Mouse (Mus musculus): ENCODE data around the gene Arl6ip1. TPM values are rescaled to one million over a fixed set of nuclear protein-coding genes. Genes with fewer than 3 reads are reported as not detected.
A peak's percentile ranks its signal among the peaks of the same experiment; 100 is the strongest.

The Arl6ip1 gene
- polyA plus RNA-seq, 2 experiments from 2014 or later, result 451 to 533 TPM

DNA sequence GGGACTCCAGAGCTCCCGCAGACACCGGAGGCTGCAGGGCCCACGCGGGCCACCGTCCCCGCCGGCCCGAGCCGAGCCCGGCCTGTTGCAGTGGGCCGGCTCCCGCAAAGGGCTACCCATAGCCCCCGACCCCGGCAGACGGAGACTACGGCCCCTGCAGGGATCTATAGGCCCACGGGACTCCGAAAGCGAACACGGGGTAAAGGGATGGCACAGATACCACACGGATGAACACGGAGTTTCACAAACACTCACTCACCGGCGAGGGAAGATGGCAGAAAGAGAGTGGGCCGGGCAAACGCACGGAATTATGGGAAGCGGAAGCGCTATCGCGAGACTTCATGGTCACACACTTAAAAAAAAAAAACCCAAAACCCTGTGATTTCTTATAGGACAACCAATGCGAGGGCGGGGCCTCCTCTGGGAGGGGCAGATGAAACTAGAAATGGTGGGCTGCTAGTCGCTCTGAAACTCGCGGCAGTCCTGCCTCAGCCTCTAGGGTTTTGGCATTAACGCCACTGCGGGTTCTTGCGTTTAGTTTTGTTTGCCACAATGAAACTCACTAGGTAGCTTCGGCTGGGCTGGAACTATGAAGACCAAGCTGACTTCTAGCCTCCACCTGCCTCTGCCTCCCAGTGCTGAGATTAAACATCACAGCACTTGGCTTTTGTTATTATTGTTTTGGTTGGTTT lies 13.4 kb downstream of the Arl6ip1 start, which contains the start of gene Rps15a:
Gene Rps15a (minus strand): TSS at position 312 of the 692 bp plus-strand sequence.
- peak; percentile 73 for ATAC-seq

DNA sequence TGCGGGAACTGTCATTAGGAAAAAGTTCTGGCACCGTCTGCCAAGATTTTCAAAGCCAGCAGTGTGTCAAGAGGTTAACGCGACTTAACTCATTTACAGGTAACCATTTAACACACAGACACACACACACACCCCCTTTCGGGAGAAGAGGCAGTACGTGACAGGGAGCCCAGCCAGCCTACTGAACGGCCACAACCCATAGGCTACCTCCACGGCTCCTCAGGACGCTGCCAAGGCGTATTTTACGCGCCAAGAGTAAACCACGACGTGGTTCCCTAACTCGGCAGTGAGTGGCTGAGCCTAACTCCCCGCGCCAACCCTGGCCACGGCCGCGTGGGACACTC lies 14.0 kb downstream of the Arl6ip1 start:
- ATAC-seq, result no peak

DNA sequence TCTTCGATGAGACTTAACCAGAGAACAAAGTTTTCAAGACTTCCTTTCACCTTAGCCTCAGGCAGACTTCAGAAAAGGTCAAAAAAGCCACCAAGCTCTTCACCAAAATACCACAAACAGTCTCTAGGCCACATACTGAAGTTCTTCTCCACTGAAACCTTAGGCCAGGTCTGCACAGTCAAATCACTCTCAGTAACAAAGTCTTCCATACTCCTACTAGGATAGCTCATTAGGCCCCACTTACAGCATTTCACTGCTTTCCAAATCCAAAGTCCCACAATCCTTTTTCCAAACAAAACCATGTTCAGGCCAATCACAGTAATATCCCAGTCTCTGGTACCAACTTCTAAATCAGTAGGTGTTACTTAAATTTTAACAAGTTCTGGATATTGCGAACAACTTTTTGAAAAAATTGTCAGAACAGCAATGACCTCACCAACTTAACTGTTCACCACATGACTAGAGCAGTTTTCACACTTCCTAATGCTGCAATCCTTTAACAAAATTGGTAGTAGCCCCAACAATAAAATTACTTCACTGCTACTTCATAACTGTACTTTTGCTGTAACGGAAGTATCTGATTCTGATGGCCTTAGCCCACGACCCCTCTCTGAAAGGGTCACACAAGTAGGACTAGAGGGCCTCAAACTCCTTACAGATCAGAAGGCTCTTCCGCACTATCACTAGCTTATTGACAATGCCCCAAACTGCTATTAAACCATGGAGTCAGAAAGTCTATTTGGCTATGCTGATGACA lies 15.7 kb downstream of the Arl6ip1 start:
- ATAC-seq, result no peak

DNA sequence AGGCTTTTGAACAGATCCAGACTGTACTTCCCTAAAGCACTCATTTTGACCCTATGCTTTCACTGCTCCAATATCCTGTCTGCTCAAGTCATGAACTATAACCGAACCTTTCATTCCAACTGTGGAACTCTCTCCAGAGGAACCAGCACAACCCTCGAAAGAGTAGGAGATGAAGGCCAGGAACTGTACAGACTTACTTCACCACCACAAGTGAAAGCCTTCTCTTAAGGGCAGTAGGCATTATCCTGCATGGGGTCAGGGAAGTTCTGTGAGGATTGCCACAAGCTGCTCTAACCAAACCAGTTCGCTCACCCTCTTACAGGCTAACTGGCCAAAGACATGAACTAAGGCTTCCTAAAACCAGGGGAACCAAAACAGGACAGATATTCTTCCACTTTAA lies 18.3 kb downstream of the Arl6ip1 start:
- no peak for ATAC-seq

DNA sequence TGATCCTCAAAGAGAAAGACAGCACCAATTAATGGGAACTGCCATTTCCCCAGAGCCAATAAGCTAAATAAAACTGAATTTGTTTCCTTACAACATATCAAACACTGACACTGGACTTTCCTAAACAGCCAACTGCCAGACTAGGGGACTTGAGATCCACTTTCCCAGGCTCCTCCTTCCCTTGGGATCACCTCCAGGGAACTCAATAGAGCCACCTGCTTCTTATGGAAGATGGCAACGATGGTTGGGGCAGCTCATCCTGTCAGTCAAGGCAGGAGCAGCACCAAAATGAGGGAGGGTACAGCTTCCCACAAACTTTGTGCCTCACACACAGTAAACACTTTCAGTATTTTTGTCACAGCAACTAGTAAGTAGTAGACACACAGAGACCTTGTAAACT lies 21.8 kb downstream of the Arl6ip1 start:
- ATAC-seq, result no peak

DNA sequence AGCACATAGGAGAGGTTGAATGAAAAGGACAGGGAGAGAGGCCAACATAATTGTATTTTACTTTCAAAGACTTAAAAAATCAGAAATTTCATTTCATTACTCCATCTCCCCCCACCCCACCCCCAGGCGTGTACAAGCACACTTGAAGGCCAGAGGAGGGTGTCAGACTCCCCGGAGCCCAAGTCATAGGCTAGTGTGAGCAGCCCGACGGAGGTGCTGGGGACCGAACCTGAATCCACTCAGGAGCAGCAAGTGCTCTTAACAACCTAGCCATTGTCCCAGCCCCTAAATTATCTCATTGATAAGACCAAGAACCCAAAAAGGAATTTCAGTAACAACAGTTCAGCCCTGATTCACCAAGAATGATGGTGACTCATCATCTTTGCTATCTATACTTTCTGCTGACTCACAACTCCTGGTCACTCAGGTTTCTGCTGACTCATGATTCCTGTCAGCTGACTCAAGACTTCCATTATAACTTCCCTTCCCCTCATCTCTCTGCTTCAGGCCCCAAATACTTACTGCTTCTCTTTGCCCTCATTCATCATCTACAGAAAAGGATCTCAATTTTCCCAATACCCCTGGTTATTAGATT lies 24.9 kb downstream of the Arl6ip1 start:
- no peak for ATAC-seq

DNA sequence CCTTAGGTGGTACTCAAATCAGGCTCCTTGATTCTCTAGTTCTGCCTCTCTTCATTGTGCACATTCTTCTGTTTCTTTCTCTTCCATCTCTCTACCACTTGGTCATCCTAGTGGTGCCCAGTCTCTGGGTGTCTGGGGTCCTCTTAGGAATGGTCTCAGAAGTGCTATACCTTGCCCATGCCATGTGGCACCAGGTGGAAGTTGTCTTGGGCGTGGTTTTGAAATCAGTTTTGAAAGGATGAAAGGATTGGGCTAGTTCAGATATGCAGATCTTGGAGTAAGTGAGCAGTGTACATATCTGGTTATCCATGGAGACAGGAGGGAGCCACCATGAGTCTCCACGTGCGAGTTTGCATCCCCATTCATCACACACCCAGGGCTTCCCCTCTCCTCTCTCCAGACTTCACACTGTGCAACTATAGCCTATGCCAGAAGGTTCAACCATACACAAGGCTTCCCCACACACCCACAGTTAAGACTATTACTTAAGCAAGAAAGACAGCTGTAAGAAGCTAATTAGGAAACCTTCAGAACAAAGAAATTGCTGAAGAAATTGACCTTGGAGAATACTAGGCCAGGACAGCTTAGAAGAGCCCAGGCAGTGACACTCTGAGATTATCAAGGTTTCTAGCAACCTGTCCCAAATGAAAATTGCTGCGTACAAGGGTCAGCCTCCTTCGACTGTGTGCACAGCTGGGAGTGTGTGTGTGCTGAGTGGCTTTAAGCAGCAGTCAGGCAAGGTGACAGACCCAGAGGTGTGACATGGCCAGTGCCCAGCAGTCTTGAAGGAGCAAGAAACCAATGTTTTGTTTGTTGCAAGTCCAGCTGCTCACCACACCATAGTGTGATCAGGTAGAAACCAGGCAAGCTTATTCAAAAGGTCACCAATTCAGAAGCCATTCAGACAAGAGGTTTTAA lies 25.7 kb downstream of the Arl6ip1 start:
- no peak for ATAC-seq

DNA sequence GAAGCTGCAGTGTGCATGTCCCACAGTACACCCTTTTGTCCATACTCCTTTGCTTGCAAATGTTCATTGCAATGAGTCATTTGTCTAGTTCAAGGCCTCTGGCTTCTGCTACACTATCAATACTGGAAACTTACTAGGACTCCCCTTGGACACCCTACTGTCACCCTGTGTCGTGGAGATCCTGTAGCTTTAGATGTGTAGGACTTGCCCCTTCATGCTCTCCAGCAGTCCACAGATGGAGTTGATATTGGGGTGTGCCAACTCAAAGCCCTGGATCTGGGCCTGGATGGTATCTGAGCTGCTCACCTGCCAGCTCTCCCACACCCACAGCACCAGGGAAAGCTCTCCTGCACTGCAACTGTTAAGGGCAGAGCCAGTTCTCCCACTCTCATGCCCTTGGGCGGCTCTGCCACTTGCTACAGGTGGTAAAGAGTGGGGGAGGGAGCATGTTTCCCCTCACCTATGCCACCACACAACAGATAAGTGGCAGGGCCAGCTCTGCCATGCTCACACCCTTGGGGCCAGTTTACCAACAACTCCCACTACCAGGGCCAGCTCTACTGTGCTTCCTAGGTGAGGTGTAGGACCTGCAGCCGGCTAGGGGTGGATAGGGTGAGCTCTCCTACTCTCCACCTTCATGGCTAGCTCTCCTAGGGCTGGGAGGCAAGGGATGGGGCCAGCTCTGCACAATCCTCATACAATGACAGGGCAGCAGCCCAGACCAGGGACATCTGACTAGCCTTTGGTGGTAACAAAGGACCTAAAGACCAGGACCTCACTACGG lies 26.6 kb downstream of the Arl6ip1 start:
- peak; percentile 19 for ATAC-seq

DNA sequence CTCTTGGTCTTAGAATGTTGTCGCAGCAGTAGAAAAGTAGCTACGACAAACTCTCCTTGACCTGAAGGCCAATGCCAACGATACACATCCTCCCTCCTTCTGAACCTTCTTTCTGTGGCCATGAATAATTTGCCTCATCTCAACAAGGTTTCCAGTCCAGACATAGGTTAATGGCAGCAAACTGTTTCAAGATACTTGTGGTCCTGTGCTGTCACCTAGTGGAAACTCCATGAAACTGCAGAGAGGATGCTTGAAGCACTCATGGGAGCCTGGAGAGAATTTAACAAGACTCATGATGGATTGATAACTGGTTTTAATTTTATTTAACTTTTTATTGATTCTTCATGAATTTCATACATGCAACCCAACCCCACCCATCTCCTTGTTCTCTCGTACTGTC lies 27.2 kb downstream of the Arl6ip1 start:
- ATAC-seq, result peak; percentile 67

DNA sequence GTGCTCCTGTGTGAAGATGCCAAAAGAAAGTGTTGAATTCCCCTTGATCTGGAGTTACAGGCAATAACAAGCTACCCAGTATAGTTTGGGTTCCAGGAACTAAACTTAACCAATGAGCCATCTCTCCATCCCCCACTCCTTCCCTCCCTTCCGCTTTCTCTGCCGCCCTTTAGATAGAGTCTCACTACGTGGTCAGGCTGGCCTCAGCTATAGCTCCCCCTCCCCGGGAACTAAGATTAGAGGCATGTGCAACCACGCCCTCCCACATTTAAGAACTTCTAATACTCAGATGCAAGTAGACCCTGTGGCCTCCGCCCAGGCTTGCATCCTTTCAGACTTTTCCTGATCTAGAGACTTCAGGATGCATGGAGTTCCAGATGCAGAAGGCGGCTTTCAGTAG lies 31.8 kb downstream of the Arl6ip1 start:
- ATAC-seq, result no peak

DNA sequence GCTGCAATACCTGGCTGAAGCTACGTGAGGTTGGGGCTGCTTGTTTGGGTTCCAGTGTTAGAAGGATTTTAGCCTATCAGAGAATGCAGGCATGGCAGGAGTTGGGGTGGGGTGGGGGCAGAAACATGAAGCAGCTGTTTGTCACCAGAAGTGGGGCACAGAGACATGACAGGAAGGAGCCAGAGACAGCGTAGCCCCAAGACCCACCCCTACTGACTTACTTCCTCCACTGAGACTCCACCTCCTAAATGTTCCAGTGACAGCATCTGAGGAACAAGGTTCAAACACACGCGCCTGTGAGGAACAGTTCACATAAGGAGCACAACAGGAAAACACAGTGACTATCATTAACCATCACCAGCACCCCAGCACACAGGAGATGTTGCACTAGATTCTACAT lies 49.5 kb downstream of the Arl6ip1 start:
- ATAC-seq, result peak; percentile 23

DNA sequence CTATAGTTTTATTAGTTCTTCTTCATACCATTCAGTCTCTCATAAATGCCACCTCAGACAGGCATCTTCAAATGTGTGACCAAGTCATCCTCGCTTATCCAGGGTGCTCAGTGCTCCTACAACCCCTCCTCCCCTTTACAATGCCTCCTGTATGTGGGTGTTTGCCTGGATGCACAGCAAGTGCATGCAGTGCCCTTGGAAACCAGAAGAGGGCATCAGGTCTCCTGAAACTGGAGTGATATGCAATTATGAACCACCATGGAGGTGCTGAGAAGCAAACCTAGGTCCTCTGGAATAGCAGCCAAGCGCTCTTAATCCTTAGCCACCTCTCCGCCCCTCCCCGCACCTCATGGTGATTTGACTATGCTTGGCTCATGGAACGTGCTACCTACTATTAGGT lies 50.4 kb downstream of the Arl6ip1 start:
- ATAC-seq, result no peak

Other genes starting within 250 kb of the Arl6ip1 start
- gene Rps15a, start 13.5 kb downstream of the Arl6ip1 start, polyA plus RNA-seq (2017; shearing (Covaris generic)), result 1,000 to 10,000 TPM; 1,580 to 2,609 TPM
- 10 to 100 TPM; 24.8 to 30.0 TPM for gene Smg1, start 114.0 kb upstream of the Arl6ip1 start, polyA plus RNA-seq (2017; shearing (Covaris generic))